In the genomic region with DNA sequence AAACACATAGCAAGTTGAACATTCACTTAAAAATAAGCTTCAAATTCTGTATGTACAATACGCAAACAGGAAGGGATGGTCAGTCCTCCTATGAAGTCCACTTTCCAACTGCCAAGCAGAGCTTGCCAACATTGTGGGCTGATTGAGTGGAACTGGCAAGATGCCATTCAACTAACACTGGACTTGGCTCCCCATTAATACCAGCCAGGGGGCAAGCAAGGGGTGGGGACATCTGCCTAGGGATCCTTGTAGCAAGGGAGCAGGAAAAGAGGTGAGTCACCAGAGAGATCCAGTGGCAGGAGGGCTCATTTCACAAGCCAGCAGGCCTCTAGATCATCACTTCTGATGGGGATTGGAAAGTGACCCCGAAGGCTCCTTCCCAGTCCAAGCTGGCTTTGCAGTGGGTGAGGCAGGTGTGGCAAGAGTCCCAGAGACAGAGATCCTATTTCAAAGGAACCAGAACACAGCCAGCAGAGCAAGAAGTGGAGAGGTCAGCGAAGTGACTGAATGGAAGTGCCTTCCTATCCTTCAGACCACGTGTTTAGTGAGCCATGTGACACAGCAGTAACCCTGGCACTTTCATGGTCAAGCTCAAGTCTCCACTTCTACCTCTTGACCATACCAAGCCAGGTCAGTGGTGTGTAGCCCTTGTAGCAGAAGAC, we compare ENCODE assay signal across 11 mouse cellular contexts. TPM values are rescaled to one million over a fixed set of nuclear protein-coding genes. Genes with fewer than 3 reads are reported as not detected.
A peak's percentile ranks its signal among the peaks of the same experiment; 100 is the strongest.
DNase-seq lines count a peak whose midpoint lies in the region; ATAC-seq and TF ChIP-seq lines count a peak whose summit lies in the region.
"Had no signal": no experiment of that assay in that cellular context is flagged by ENCODE, and none has a peak within 500 bp of the region (broad histone marks: within the 10 kb centered on the region; RNA-seq: fewer than 3 reads in every experiment).

No protein-coding gene starts in this region.

- no peak overlapping the region for H3K9ac ChIP-seq in hindbrain, postnatal 0 days (replicated peaks; ENCODE audit: low read length)
- H3K9ac ChIP-seq in hindbrain, embryonic 12.5 days: no peak overlapping the region
- no peak overlapping the region for H3K9ac ChIP-seq in kidney, embryonic 15.5 days
- no peak overlapping the region for H3K9ac ChIP-seq in midbrain, embryonic 11.5 days (ENCODE audit: low read length)
- H3K9ac ChIP-seq: embryonic facial prominence, embryonic 15.5 days; limb, embryonic 12.5 days; neural tube, embryonic 15.5 days had no signal

- DNase-seq in hindbrain, postnatal 0 days (ENCODE audit: low spot score): peak; percentile 48
- peak; percentile 52 for DNase-seq in brain, embryonic 14.5 days (ENCODE audit: low read depth)
- DNase-seq in lung, postnatal 25 days (ENCODE audit: low spot score): peak; percentile 7
- no peak for DNase-seq in thymus, postnatal 25 days
- DNase-seq in midbrain, embryonic 11.5 days (ENCODE audit: low spot score, missing footprints): no peak
- DNase-seq: cerebellum, postnatal 25 days had no signal

- H3K9me3 ChIP-seq in hindbrain, postnatal 0 days (ENCODE audit: low read length): no peaks in the 10 kb centered on the region
- no peaks in the 10 kb centered on the region for H3K9me3 ChIP-seq in hindbrain, embryonic 12.5 days (replicated peaks)
- no peaks in the 10 kb centered on the region for H3K9me3 ChIP-seq in kidney, embryonic 15.5 days (replicated peaks)
- no peaks in the 10 kb centered on the region for H3K9me3 ChIP-seq in midbrain, embryonic 11.5 days (ENCODE audit: control insufficient read depth, low read length)
- H3K9me3 ChIP-seq: embryonic facial prominence, embryonic 15.5 days; limb, embryonic 12.5 days; neural tube, embryonic 15.5 days had no signal

- H3K4me3 ChIP-seq in hindbrain, postnatal 0 days (ENCODE audit: low read length): no peak overlapping the region
- H3K4me3 ChIP-seq in hindbrain, embryonic 12.5 days: no peak overlapping the region
- H3K4me3 ChIP-seq in kidney, embryonic 15.5 days (replicated peaks): no peak overlapping the region
- H3K4me3 ChIP-seq in midbrain, embryonic 11.5 days (ENCODE audit: low read depth, low read length): no peak overlapping the region
- H3K4me3 ChIP-seq: embryonic facial prominence, embryonic 15.5 days; limb, embryonic 12.5 days; neural tube, embryonic 15.5 days had no signal

- no peaks in the 10 kb centered on the region for H3K27me3 ChIP-seq in hindbrain, postnatal 0 days (ENCODE audit: insufficient read depth, low read length)
- no peaks in the 10 kb centered on the region for H3K27me3 ChIP-seq in hindbrain, embryonic 12.5 days
- H3K27me3 ChIP-seq in kidney, embryonic 15.5 days: no peaks in the 10 kb centered on the region
- H3K27me3 ChIP-seq in midbrain, embryonic 11.5 days (ENCODE audit: control insufficient read depth, insufficient read depth, low read length): no peaks in the 10 kb centered on the region
- H3K27me3 ChIP-seq: embryonic facial prominence, embryonic 15.5 days; limb, embryonic 12.5 days; neural tube, embryonic 15.5 days had no signal

- H3K27ac ChIP-seq in hindbrain, postnatal 0 days: no peak overlapping the region
- H3K27ac ChIP-seq in hindbrain, embryonic 12.5 days: no peak overlapping the region
- no peak overlapping the region for H3K27ac ChIP-seq in kidney, embryonic 15.5 days
- H3K27ac ChIP-seq in midbrain, embryonic 11.5 days (ENCODE audit: low read depth, low read length): no peak overlapping the region
- H3K27ac ChIP-seq: embryonic facial prominence, embryonic 15.5 days; limb, embryonic 12.5 days; neural tube, embryonic 15.5 days had no signal

- no peaks in the 10 kb centered on the region for H3K36me3 ChIP-seq in hindbrain, postnatal 0 days (ENCODE audit: insufficient read depth, low read length)
- no peaks in the 10 kb centered on the region for H3K36me3 ChIP-seq in hindbrain, embryonic 12.5 days
- no peaks in the 10 kb centered on the region for H3K36me3 ChIP-seq in kidney, embryonic 15.5 days
- no peaks in the 10 kb centered on the region for H3K36me3 ChIP-seq in midbrain, embryonic 11.5 days (ENCODE audit: control insufficient read depth, insufficient read depth, low read length)
- H3K36me3 ChIP-seq: embryonic facial prominence, embryonic 15.5 days; limb, embryonic 12.5 days; neural tube, embryonic 15.5 days had no signal

- 57% methylated on average over 4 of the region's 4 CpGs for WGBS in hindbrain, postnatal 0 days
- WGBS in hindbrain, embryonic 12.5 days: 72% methylated on average over 4 of the region's 4 CpGs
- WGBS in kidney, embryonic 15.5 days: 43% methylated on average over 4 of the region's 4 CpGs
- WGBS in midbrain, embryonic 11.5 days: 72% methylated on average over 4 of the region's 4 CpGs

- no peak for TF ChIP-seq POLR2A in brain, embryonic 14.5 days (IDR thresholded peaks at IDR 0.05; ENCODE audit: borderline replicate concordance, extremely low read depth, insufficient read depth, insufficient read length, poor library complexity, severe bottlenecking)

- TF ChIP-seq CTCF in hindbrain, postnatal 0 days (IDR thresholded peaks at IDR 0.05; ENCODE audit: low read depth): no peak
- no peak for TF ChIP-seq CTCF in brain, embryonic 14.5 days (IDR thresholded peaks at IDR 0.05; ENCODE audit: borderline replicate concordance, extremely low read depth, insufficient read depth, insufficient read length)

- ATAC-seq in hindbrain, postnatal 0 days: peak; percentile 43; the same call in 1 of the 2 replicates
- no peak for ATAC-seq in hindbrain, embryonic 12.5 days (ENCODE audit: low FRiP score)
- peak; percentile 82 for ATAC-seq in kidney, embryonic 15.5 days (replicated peaks; ENCODE audit: low FRiP score)
- no peak for ATAC-seq in midbrain, embryonic 11.5 days (ENCODE audit: low FRiP score)

- no peak overlapping the region for H3K4me2 ChIP-seq in hindbrain, postnatal 0 days (ENCODE audit: low read depth, low read length)
- H3K4me2 ChIP-seq in hindbrain, embryonic 12.5 days (replicated peaks): no peak overlapping the region
- H3K4me2 ChIP-seq in kidney, embryonic 15.5 days: no peak overlapping the region
- no peak overlapping the region for H3K4me2 ChIP-seq in midbrain, embryonic 11.5 days
- H3K4me2 ChIP-seq: embryonic facial prominence, embryonic 15.5 days; limb, embryonic 12.5 days; neural tube, embryonic 15.5 days had no signal

- no peaks in the 10 kb centered on the region; the same call in 1 of the 2 replicates for H3K4me1 ChIP-seq in hindbrain, postnatal 0 days (ENCODE audit: insufficient read depth, low read length)
- no peaks in the 10 kb centered on the region for H3K4me1 ChIP-seq in hindbrain, embryonic 12.5 days
- peaks cover 6% of the 10 kb centered on the region; the same call in 1 of the 2 replicates for H3K4me1 ChIP-seq in kidney, embryonic 15.5 days
- no peaks in the 10 kb centered on the region for H3K4me1 ChIP-seq in midbrain, embryonic 11.5 days (ENCODE audit: control insufficient read depth, insufficient read depth, low read length)
- H3K4me1 ChIP-seq: embryonic facial prominence, embryonic 15.5 days; limb, embryonic 12.5 days; neural tube, embryonic 15.5 days had no signal

RNA-seq across cellular contexts. Expression of gene Smco4, which starts 53.8 kb away (rescaled TPM):
- total RNA-seq in hindbrain, postnatal 0 days (2014; rRNA removed): 3.6 and 6.1 TPM in 2 replicates
- 0.60 and 1.3 TPM in 2 replicates for polyA plus RNA-seq in hindbrain, postnatal 0 days (2015; fragmentation: Nextera tagmentation; extraction: Ambion mirVana)
- 1.2 and 1.7 TPM in 2 replicates for polyA plus RNA-seq in hindbrain, embryonic 12.5 days (2016; fragmentation: Nextera tagmentation; extraction: Ambion mirVana)
- 6.4 and 8.1 TPM in 2 replicates for polyA plus RNA-seq in brain, embryonic 14.5 days (2012; rRNA removed)
- 4.5 and 6.3 TPM in 2 replicates for polyA plus RNA-seq in kidney, embryonic 15.5 days (2015; fragmentation: Nextera tagmentation; extraction: Ambion mirVana)
- polyA plus RNA-seq in midbrain, embryonic 11.5 days (2014; fragmentation: Nextera tagmentation; extraction: Ambion mirVana): 3.0 and 3.7 TPM in 2 replicates

Comparison
In these comparisons a context has a peak if more than half of its experiments do, and no peak if none do; other contexts are left out.
1. ATAC-seq: peak in hindbrain, postnatal 0 days (single experiment) and kidney, embryonic 15.5 days (single experiment); none in hindbrain, embryonic 12.5 days (single experiment) and midbrain, embryonic 11.5 days (single experiment).
2. DNase-seq: peak in hindbrain, postnatal 0 days (single experiment), brain, embryonic 14.5 days (single experiment) and lung, postnatal 25 days (single experiment); none in thymus, postnatal 25 days (single experiment) and midbrain, embryonic 11.5 days (single experiment).